Mouse (Mus musculus) forebrain, embryonic 16.5 days (tissue): Measurements from ENCODE around the gene Dock3. TPM values are rescaled to one million over a fixed set of nuclear protein-coding genes. Genes with fewer than 3 reads are reported as not detected.
A peak's percentile ranks its signal among the peaks of the same experiment; 100 is the strongest.

ENCODE experiments used
- ATAC-seq: fragments of 200-750 bp; cut with Nextera tagmentation; 2 replicates; pipeline ENCODE4 v1.8.0; 2017; ENCODE audit warnings: mild to moderate bottlenecking, moderate library complexity
- H3K27ac ChIP-seq: fragments of 300-500 bp; sonication (generic); 2 replicates; pipeline ENCODE4 v1.5.1; 2014; ENCODE audit warnings: low read length, control low read depth
- H3K27me3 ChIP-seq: fragments of 300-500 bp; sonication (generic); replicated peaks from 2 replicates; pipeline ENCODE4 v1.6.1; 2014; ENCODE audit warnings: low read length; ENCODE audit not compliant: control insufficient read depth, insufficient read depth
- H3K36me3 ChIP-seq: fragments of 300-500 bp; sonication (generic); 2 replicates; pipeline ENCODE4 v1.6.1; 2014; ENCODE audit not compliant: control insufficient read depth, insufficient read depth
- H3K4me1 ChIP-seq: fragments of 300-500 bp; sonication (generic); replicated peaks from 2 replicates; pipeline ENCODE4 v1.6.1; 2014; ENCODE audit warnings: low read length; ENCODE audit not compliant: control insufficient read depth, insufficient read depth
- H3K4me2 ChIP-seq: fragments of 300-500 bp; sonication (generic); 2 replicates; pipeline ENCODE4 v1.6.1; 2014; ENCODE audit warnings: mild to moderate bottlenecking, low read length, control low read depth
- H3K4me3 ChIP-seq: fragments of 300-500 bp; sonication (generic); replicated peaks from 2 replicates; pipeline ENCODE4 v1.5.1; 2014; ENCODE audit warnings: mild to moderate bottlenecking, low read length, control low read depth
- H3K9ac ChIP-seq: fragments of 300-500 bp; sonication (generic); replicated peaks from 2 replicates; pipeline ENCODE4 v1.6.1; 2014; ENCODE audit warnings: low read depth, low read length, control low read depth
- H3K9me3 ChIP-seq: fragments of 300-500 bp; sonication (generic); 2 replicates; pipeline ENCODE4 v1.6.1; 2016; ENCODE audit warnings: low read length; ENCODE audit not compliant: control insufficient read depth
- WGBS: fragments of 180-500 bp; shearing (Covaris S2); extraction: QIAGEN DNeasy Blood & Tissue Kit; methylation state at CpG from one replicate; pipeline ENCODE4 v1.1.7; 2014; 5-methylcytosine and 5-hydroxymethylcytosine counted together
- polyA plus RNA-seq: library from polyadenylated mRNA; unstranded; fragments of >200 nt; fragmentation: Nextera tagmentation; extraction: Ambion mirVana; gene quantifications from 2 replicates; pipeline ENCODE4 v1.2.1, GENCODE M21; 2015

Dock3 gene
- polyA plus RNA-seq, 1 experiment from 2014 or later = 23.2 TPM

- H3K27me3 ChIP-seq = no peaks in the 10 kb centered on the region
- 87% methylated on average over 6 of the region's 6 CpGs for WGBS
- peaks cover 14% of the 10 kb centered on the region for H3K4me1 ChIP-seq
- no peak for ATAC-seq
- H3K9me3 ChIP-seq = no peaks in the 10 kb centered on the region
- no peaks in the 10 kb centered on the region for H3K36me3 ChIP-seq
- no peak overlapping the region for H3K9ac ChIP-seq
- no peak overlapping the region for H3K4me2 ChIP-seq
- H3K4me3 ChIP-seq = no peak overlapping the region
- no peak overlapping the region for H3K27ac ChIP-seq
Measured at GRCm38 (mm10) chr9:107261792-107262191, 30.1 kb upstream of the Dock3 start.

GRCm38 (mm10) chr9:107260836-107261235, 29.1 kb upstream of the Dock3 start:
- WGBS = 46% methylated on average over 8 of the region's 8 CpGs

GRCm38 (mm10) chr9:107260429-107260828, 28.7 kb upstream of the Dock3 start:
- Histone ChIP-seq H3K27ac (peak overlapping the region; percentile 62), H3K27me3 (no peaks in the 10 kb centered on the region), H3K9me3 (no peaks in the 10 kb centered on the region), H3K4me2 (no peak overlapping the region), H3K36me3 (no peaks in the 10 kb centered on the region), H3K4me3 (no peak overlapping the region), H3K9ac (no peak overlapping the region), H3K4me1 (peaks cover 14% of the 10 kb centered on the region)
- ATAC-seq = no peak
- WGBS = 48% methylated on average over 2 of the region's 2 CpGs

More at GRCm38 (mm10) chr9:107260836-107261235, 29.1 kb upstream of the Dock3 start:
- no peak overlapping the region for H3K4me2 ChIP-seq
- no peaks in the 10 kb centered on the region for H3K36me3 ChIP-seq
- peak overlapping the region; percentile 62 for H3K27ac ChIP-seq
- H3K9ac ChIP-seq = no peak overlapping the region
- H3K27me3 ChIP-seq = no peaks in the 10 kb centered on the region
- peaks cover 14% of the 10 kb centered on the region for H3K4me1 ChIP-seq
- H3K4me3 ChIP-seq = no peak overlapping the region
- H3K9me3 ChIP-seq = no peaks in the 10 kb centered on the region
- ATAC-seq = peak; percentile 34; the same call in 1 of the 2 replicates

GRCm38 (mm10) chr9:107259571-107259970, 27.9 kb upstream of the Dock3 start:
- ATAC-seq = no peak

GRCm38 (mm10) chr9:107255596-107255995, 23.9 kb upstream of the Dock3 start:
- no peak overlapping the region for H3K27ac ChIP-seq
- WGBS = 39% methylated on average over 3 of the region's 3 CpGs
- no peak for ATAC-seq

More at GRCm38 (mm10) chr9:107259571-107259970, 27.9 kb upstream of the Dock3 start:
- Histone ChIP-seq H3K36me3 (no peaks in the 10 kb centered on the region), H3K27ac (peak overlapping the region; percentile 55), H3K4me3 (no peak overlapping the region), H3K4me2 (no peak overlapping the region), H3K9me3 (no peaks in the 10 kb centered on the region), H3K4me1 (peaks cover 20% of the 10 kb centered on the region), H3K27me3 (no peaks in the 10 kb centered on the region), H3K9ac (no peak overlapping the region)
- 43% methylated on average over 6 of the region's 6 CpGs for WGBS

GRCm38 (mm10) chr9:107254925-107255324, 23.2 kb upstream of the Dock3 start:
- peaks cover 41% of the 10 kb centered on the region for H3K4me1 ChIP-seq
- 82% methylated on average over 3 of the region's 3 CpGs for WGBS
- no peak overlapping the region for H3K4me2 ChIP-seq

More at GRCm38 (mm10) chr9:107255596-107255995, 23.9 kb upstream of the Dock3 start:
- Histone ChIP-seq H3K27me3 (no peaks in the 10 kb centered on the region), H3K9ac (no peak overlapping the region), H3K9me3 (no peaks in the 10 kb centered on the region), H3K4me1 (peaks cover 48% of the 10 kb centered on the region), H3K4me3 (no peak overlapping the region), H3K4me2 (no peak overlapping the region), H3K36me3 (no peaks in the 10 kb centered on the region)

GRCm38 (mm10) chr9:107254476-107254875, 22.8 kb upstream of the Dock3 start:
- peak; percentile 89 for ATAC-seq
- H3K4me2 ChIP-seq = peak overlapping the region; percentile 1; the same call in 1 of the 2 replicates
- no peaks in the 10 kb centered on the region for H3K27me3 ChIP-seq
- WGBS = 35% methylated on average over 12 of the region's 12 CpGs
- H3K4me1 ChIP-seq = peaks cover 37% of the 10 kb centered on the region
- peak overlapping the region; percentile 54 for H3K27ac ChIP-seq
- no peak overlapping the region for H3K4me3 ChIP-seq
- H3K36me3 ChIP-seq = no peaks in the 10 kb centered on the region
- H3K9ac ChIP-seq = no peak overlapping the region
- no peaks in the 10 kb centered on the region for H3K9me3 ChIP-seq

More at GRCm38 (mm10) chr9:107254925-107255324, 23.2 kb upstream of the Dock3 start:
- H3K27ac ChIP-seq = no peak overlapping the region; the same call in 1 of the 2 replicates
- no peak overlapping the region for H3K9ac ChIP-seq
- no peak for ATAC-seq
- H3K4me3 ChIP-seq = no peak overlapping the region
- no peaks in the 10 kb centered on the region for H3K9me3 ChIP-seq
- H3K36me3 ChIP-seq = no peaks in the 10 kb centered on the region
- no peaks in the 10 kb centered on the region for H3K27me3 ChIP-seq

GRCm38 (mm10) chr9:107252164-107252563, 20.5 kb upstream of the Dock3 start:
- H3K36me3 ChIP-seq = no peaks in the 10 kb centered on the region
- peak overlapping the region; percentile 80 for H3K27ac ChIP-seq
- peaks cover 37% of the 10 kb centered on the region for H3K4me1 ChIP-seq
- H3K27me3 ChIP-seq = no peaks in the 10 kb centered on the region
- no peaks in the 10 kb centered on the region for H3K9me3 ChIP-seq
- ATAC-seq = peak; percentile 71
- H3K4me2 ChIP-seq = peak overlapping the region; percentile 27
- H3K9ac ChIP-seq = peak overlapping the region; percentile 50
- WGBS = 0% methylated on average over 5 of the region's 5 CpGs
- H3K4me3 ChIP-seq = no peak overlapping the region

GRCm38 (mm10) chr9:107250416-107251337, 19.0 kb upstream of the Dock3 start:
- H3K4me2 ChIP-seq = no peak overlapping the region

More at GRCm38 (mm10) chr9:107250416-107251337, 19.0 kb upstream of the Dock3 start:
- 73% methylated on average over 14 of the region's 14 CpGs for WGBS
- Histone ChIP-seq H3K27ac (no peak overlapping the region), H3K9me3 (no peaks in the 10 kb centered on the region), H3K9ac (no peak overlapping the region), H3K4me1 (peaks cover 37% of the 10 kb centered on the region), H3K4me3 (no peak overlapping the region), H3K27me3 (no peaks in the 10 kb centered on the region), H3K36me3 (no peaks in the 10 kb centered on the region)
- ATAC-seq = no peak
